Mouse (Mus musculus): ENCODE data around the gene Nyap1.

The Nyap1 gene

DNA sequence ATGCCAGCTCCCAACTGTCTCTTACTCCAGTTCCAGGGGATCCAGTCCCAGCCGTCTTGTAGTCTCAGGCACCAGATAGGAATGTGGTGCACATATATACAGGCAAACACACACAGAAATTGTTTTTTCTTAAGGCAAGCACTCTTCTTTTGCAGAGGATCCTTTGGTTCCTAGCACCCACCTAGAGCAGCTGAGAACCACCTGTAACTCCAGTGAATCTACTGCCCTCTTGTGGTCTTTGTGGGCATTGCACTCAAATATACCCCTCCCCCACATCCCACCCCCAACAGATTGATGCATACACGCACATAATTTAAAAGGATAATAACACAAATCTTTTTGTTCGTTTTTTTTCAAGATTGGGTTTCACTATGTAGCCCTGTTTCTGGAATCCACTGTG lies 24.9 kb upstream of the Nyap1 start:
- 66% methylated on average over 3 of the region's 3 CpGs for WGBS

DNA sequence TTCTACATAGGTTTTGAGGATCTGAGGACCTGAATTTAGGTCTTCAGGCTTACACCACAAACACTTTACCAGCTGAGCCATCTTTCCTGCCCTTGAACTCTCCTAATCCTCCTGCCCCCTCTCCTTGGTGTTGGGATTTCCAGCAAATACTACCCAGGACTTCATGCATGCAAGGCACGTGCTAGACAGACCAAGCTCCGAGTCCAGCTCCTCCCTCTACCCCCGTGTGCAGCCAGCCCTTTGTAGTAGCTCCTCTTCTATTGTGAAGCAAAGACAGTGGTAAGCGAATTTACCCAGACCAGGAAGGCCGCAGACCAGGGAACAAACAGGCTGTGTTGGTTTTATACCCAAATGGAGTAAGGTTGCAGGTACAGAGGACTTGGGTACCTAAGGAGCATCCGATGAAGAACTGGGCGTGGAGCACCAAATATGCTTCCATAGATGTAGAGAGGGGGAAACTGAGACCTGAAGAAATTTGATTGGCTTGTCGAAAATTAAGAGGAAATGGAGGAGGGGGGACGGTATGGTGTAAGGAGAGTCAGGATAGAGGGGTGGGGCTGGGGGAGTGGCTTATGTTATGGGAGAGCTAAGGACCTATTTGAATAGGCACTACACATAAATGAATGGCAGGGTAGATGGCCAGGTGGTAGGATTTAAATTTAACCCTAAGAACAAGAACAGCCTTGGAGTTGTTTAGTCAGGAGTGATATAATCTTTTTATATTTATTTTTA lies 23.4 kb upstream of the Nyap1 start:
- 70% methylated on average over 9 of the region's 9 CpGs for WGBS

DNA sequence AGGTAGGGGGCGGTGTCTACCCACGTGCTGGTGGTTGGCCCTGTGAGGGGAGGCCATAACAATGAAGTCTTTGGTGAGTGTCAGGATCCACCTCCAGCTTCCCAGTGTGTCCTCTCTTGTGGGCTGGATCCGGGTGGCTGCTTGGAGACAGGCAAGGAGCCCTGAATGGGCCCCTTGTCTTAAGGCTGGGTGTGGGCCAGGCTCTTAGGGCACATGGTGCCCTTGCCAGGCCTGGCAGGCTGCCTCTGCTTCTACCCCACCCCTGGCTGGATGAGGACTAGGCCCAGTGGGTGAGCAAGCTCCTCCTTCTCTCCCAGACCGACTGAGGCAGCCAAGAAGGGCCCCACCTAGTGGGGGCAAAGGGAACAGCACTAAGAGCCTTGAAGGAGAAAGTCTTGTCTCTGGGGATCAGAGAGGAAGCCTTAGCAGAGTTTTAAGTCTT lies 18.6 kb upstream of the Nyap1 start:
- WGBS, result 29% methylated on average over 4 of the region's 4 CpGs

DNA sequence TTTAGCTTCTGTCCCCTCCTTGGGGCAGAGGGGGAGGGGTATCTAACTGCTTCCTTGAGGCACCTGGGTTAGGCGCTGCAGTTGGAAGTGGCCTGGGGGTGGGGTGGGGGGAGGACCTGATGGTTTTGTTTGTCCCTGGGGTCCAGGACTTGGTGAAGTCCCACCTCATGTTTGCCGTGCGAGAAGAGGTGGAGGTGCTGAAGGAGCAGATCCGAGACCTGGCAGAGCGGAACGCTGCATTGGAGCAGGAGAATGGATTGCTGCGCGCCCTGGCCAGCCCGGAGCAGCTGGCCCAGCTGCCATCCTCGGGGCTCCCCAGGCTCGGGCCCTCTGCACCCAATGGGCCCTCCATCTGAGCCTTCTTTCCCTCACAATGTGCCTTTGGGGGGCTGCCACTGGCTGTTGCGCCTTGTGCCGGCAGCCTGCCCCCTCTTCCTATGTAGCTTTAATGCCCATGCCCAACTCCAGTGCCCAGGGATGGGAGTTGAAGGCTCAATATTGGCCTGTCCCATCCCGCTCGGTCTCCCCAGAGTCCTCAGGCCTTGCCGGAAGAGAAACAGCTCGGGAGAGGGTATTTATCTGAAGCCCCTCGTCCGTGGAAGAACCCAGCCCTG lies 17.6 kb upstream of the Nyap1 start:
- 69% methylated on average over 19 of the region's 19 CpGs for WGBS

DNA sequence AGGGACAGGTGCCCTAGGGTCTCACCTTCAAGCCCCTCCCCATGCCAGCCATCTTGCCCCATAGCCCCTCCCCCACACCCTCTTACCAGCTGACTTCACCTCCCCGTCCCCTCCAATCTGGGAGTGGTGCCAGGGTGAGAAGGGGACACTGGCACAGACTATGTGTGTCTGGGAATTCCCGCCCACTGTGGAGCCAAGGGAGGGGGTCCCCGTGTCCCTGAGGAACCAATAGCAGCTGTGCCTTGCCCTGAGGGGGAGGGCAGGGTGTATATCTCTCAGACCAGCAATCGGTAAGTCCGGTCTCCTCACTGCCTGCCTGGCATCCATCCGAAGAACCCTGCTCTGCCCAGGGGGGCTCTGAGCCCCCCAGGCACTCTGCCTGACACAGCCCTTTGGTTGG lies 16.5 kb upstream of the Nyap1 start:
- 29% methylated on average over 6 of the region's 6 CpGs for WGBS

DNA sequence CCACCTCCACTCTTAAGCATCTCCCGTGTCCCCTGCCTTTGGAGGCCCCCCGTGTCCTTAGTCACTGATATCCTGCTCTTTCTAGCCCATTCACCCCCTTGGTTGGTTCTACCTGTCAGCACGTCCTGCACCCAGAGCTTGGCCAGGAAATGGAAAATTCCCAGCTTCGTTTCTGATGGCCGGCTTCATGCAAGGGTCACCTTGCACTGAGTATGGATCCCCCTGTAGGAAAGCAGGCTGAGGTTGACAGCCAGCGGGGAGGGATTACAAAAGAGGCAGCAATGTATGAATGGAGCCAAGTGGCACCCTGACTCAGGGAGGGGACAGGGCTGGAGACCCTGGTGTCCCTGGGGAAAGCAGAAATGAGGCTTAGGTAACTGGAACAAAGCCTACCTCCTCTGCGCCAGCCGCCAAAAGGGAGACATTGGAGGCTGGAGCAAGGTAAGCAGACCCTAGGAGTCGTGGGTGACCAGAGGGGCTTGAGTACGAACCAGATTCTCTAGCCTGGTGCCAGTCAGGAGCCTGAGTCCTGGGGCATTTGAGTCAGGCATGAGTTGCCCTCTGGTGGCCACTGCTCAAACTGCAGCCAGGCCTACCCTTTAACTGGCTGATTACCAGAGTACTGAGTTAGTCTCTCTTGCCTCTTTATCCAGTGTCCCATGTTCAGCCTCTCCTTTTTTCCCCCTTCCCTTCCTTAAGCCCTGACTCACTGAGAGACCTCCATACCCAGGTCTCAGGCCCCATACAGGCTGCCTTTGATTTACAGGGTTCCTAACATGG lies 15.7 kb upstream of the Nyap1 start:
- 43% methylated on average over 10 of the region's 10 CpGs for WGBS

DNA sequence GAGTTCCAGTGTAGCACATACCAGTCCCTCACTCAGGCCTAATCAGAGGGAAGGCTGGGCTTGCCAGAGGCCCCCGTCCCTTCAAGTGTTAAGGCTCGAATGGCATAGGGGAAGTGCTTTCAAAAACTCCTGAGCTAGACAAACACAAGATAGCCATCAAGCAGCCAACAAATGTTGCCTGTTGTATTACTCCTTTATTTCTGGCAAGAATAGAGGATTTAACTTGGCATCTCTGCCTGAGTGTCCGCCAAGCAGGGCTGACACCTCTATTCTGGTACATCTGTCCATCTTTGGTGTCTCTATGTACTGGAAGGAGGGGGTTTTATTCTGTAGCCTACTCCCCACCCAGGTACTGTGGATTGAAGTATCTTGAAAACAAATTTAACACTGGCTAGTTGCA lies 14.7 kb upstream of the Nyap1 start:
- 54% methylated on average over 3 of the region's 3 CpGs for WGBS

DNA sequence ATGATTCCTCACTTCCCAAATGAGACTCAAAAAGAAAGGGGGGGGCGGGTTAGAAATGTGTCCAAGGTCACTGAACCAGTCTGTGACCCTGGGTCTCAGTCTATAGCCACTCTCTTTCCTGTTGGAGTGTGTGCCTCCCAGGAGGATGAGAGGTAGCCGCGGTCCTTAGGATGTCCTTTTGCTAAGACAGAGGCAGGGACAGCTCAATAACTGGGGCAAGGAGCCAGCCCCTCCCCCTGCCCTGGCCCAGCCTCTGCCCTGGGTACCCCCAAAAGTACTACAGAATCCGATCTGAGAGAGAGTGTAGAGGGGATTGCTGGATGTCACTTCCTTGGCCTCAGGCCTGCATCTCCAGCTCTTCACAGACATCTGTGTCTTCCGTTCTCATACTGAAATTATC lies 14.0 kb upstream of the Nyap1 start:
- WGBS, result 58% methylated on average over 5 of the region's 5 CpGs

DNA sequence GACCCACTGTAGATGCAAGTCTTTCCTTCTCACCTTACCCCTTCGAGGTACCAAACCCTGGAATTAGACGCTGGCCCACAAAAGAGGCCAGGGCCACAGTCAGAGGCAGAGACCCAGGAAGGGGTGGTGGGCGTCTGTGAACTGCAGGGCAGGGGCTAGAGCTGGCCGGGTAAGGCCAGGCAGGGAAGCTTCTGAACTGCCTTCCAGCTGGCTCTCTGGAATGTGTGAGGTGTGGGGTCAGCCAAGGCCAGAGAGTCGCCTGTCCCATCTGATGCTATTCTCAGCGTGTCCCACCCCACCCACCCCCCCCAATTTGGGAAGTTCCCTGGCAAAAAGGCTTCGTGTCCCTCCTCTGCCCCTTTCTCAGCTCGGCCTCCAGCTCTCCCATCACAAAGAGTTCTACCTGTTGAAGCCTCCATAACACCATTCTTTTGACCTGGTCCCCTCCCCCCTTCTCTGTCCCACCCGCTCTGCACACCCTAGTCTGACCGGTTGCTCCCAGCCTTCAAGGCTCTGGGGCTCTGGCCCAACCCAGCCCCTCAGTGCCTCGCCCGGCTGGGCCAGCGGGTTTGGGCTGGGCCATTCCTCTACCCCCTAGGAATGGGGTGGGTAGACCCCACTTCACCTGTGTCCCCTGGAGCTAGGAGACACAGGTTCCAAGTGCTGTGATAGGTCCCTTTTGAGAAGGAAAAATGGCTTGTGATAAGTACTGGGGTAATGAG lies 11.9 kb upstream of the Nyap1 start:
- WGBS, result 83% methylated on average over 13 of the region's 13 CpGs

DNA sequence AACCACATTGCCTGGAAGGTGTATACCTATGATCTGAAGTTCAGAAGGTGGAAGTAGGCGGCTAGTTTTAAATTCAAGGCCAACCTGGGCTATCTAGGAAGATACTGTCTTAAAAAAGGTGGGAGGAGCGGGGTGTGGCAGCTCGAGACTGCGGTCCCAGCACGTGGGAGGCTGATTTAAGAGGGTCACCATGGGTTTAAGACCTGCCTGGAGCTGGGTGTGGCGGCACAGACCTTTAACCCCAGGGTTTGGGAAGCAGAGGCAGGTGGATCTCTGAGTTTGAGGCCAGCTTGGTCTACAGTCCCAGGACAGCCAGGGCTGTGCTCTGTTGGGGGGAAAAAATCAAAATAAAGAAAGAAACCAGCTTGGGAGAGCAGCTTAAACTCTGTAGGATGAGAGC lies 10.6 kb upstream of the Nyap1 start:
- 87% methylated on average over 6 of the region's 6 CpGs for WGBS

DNA sequence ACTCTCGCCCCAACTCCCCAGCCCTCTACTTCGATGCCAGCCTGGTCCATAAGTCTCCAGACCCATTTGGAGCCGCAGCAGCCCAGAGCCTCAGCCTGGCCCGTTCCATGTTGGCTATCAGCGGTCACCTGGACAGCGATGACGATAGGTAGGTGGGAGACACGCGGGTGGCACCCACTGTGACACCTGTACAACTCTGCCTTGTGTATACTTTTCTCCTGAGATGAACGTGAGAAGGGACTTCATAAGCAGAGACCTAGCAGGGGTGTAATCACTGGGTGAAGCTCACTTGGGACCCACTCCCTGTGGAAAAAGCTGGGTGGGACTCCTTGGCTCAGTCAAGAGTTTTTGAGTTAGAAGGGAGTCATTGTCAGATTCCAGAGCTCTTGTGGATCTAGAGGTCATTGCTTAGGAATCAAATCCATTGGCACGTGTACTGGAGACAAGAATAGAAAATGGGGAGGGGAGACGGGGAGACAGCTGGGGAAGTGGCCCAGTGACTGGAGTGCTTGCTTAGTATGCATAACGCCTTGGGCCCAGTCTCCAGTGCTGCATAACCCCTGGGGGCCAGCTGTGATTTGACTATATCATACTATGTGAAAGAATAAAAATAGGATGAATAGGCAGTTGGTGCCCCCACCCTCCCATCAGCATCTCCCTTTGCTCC lies 9.9 kb upstream of the Nyap1 start:
- WGBS, result 84% methylated on average over 13 of the region's 13 CpGs

DNA sequence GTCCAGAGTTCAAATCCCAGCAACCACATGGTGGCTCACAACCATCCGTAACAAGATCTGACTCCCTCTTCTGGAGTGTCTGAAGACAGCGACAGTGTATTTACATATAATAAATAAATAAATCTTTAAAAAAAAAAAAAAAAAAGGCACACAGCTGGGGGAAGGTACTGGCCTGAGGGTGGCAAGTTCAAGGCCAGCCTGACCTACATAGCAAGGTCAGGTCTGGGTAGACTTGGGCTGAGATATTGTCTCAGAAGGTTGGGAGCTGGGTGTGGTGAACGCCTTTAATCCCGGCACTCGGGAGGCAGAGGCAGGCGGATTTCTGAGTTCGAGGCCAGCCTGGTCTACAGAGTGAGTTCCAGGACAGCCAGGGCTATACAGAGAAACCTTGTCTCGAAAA lies 8.8 kb upstream of the Nyap1 start:
- 96% methylated on average over 7 of the region's 8 CpGs for WGBS

DNA sequence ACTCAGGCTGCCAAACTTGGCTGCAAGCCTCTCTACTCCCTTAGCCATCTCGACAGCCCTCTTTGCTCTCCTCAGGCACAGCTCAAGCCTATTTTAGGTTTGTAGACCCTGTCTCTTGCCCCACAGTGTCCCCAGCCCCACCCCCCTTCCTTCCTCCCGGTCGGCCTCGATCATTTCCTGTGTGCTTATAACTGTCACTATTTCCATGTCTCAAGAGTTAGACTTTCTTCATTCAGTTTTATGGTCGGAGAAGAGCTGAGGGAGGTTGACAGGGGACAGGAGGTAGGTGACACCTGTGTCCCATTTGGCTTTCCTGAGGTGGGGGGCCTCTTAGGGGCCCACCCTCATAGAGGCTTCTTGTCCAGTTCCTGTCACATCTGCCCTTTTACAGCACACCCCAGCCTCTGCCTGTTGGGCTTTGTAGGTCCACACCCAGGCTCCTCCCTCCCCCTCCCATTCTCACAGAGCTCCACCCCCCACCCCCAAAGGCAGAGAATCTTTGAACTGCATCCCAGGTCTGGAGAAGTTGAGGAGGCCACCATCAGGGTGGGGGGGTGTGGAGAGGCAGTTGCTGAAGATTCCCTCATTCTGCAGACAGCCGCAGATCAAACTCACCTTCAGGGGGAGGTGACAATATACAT lies 7.9 kb upstream of the Nyap1 start:
- WGBS, result 59% methylated on average over 6 of the region's 6 CpGs

DNA sequence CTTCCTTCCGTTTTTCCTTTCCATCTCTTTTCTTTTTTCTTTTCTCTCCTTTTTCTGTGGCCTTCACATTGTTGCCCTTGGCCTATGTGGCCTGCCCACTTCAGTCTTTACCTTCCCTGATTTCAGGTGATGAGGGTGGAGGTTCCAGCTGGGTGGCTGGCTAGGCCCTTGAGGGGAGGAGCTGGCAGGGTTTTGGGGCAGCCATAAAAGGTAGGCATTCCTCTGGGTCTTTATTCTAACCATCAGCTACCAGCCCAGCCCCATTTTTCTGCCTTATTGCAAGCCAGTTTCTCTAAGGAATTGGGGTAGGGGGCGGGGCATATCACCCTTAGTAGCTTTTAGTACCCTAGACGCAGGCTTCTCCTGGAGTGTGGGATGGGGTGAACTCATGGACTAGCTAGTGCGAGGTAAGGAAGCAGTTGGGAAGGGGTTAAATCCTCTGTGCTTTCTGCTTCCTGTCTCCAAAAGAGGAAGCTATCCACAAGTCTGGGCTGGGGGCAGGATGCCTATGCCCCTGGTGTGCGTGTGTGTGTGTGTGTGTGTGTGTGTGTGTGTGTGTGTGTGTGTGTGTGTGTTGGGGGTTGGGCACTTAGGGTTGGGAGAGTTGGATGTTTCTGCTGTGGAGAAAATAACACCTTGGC lies 6.8 kb upstream of the Nyap1 start:
- WGBS, result 45% methylated on average over 5 of the region's 5 CpGs

DNA sequence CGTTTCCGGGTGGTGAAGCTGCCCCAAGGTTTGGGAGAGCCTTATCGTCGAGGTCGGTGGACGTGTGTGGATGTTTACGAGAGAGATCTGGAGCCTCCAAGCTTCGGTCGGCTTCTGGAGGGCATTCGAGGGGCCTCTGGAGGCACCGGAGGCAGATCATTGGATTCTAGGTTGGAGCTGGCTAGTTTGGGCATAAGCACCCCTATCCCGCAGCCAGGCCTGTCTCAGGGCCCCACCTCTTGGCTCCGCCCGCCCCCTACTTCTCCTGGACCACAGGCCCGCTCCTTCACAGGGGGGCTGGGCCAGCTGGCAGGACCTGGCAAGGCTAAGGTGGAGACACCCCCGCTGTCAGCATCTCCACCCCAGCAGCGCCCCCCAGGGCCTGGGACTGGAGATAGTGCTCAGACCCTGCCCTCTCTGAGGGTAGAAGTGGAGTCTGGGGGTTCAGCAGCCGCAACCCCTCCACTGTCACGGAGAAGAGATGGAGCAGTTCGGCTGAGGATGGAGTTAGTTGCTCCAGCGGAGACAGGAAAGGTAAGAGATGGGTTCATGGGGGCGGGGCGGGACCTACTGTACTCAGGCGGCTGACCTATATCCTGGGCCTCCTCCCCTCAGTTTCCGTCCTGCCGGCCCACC lies 6.0 kb upstream of the Nyap1 start:
- WGBS, result 8% methylated on average over 26 of the region's 26 CpGs

DNA sequence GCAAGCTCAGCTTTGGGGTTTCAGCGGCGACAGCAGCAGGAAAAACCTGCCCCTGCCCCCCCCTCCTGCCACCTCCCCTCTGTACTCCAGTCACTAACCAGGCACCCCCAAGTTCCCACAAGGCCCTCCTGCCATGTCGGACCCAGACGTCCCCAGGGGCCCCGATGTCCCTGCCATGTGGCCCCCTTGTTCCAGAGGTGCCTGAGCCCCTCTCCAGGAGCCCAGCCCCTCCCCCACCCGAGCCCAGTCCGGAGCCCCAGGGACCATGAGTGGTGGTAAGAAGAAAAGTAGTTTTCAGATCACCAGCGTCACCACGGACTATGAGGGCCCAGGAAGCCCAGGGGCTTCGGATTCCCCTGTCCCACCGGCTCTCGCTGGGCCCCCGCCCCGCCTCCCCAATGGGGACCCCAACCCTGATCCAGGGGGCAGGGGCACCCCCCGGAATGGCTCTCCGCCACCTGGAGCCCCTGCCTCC lies 5.5 kb upstream of the Nyap1 start:
- 1% methylated on average over 16 of the region's 16 CpGs for WGBS

DNA sequence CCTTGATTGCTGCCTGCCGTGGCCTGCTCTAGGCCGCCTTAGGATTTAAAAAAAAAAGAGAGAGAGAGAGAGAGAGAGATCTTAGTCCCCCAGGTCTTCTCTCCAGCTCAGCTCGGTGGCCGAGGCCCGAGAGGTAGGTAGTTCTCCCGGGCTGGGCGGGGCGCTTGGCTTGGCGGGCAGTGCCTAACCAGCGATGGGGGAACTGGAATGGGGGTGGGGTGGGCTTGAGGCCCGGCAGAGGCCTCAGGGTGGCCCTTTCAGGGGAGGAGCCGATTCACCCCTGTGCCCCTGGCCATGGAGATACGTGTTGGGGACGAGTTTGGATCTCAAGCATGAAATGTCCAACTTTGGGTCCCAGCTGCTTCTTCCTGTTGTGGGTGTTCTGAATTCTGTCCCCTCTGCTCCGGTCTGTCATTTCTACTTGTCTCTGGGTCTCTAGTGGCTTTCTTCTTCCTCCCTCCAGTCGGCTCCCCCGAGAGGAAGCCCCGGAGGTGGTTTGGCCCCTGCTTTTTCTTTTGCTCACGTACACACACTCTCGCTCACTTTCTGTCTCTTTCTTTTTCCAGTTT lies 5.0 kb upstream of the Nyap1 start:
- under 1% methylated on average over 20 of the region's 20 CpGs for WGBS

DNA sequence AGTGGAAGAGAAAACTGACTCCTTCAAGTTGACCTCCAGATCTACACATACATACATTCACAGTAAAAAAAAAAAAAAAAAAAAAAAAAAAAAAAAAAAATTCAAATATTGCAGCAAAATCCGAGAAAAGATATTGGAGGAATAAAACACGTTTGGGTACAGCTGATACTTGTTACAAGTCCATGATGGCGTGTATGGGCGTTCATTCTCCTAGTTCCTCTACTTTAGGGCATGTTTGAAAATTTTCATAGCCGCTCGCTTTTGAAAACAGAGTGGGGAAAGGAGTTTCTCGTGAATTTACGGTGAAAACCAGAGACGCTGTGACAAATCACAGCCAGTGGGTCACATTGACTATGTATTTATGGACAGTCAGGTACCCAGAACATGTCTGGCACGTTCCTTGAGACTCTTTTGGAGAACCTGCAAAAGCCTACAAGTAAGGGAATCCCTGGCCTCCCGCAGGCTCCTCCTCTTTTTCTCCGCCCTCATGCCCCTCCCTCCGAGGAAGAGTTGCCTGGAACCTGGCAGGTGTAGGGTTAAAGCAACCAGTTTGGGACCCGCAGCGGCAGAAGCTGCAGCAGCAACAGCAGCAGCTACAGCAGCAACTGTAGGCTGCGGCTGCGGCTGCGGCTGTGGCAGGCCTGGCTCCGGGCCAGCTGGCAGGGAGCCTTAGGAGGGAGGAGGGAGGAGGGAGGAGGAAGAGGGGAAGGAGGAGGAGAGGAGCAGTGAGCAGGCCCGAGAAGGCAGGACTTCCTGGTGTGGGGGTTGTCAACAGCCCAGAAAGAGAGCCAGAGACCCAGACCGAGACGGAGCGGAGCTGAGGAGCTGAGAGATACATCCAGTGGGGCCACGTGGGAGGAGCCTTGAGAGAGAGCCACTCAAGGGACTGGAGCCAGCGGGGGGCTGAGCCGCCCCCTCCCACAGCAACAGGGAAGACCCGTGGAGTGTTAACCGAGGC lies 4.1 kb upstream of the Nyap1 start, which contains the start of gene Tsc22d4:
TSS of gene Tsc22d4 (plus strand) at position 517 of the 958 bp plus-strand sequence.
- WGBS, result 2% methylated on average over 28 of the region's 28 CpGs

Data from cerebral cortex, adult 2 months (tissue).